Mouse (Mus musculus) intestine, embryonic 16.5 days (tissue): ENCODE measurements around the gene Dnajc2. TPM values are rescaled to one million over a fixed set of nuclear protein-coding genes. Genes with fewer than 3 reads are reported as not detected.
A peak's percentile ranks its signal among the peaks of the same experiment; 100 is the strongest.

ENCODE experiments used
- ATAC-seq: fragments of 200-750 bp; cut with Nextera tagmentation; 2 replicates; pipeline ENCODE4 v1.8.0; 2017; ENCODE audit warnings: moderate TSS enrichment, moderate library complexity
- H3K27ac ChIP-seq: fragments of 300-500 bp; sonication (generic); 2 replicates; pipeline ENCODE4 v1.5.1; 2014; ENCODE audit warnings: mild to moderate bottlenecking, low read length
- H3K27me3 ChIP-seq: fragments of 300-500 bp; sonication (generic); replicated peaks from 2 replicates; pipeline ENCODE4 v1.6.1; 2014; ENCODE audit warnings: low read length, control low read depth, mixed read lengths; ENCODE audit not compliant: control insufficient read depth, insufficient read depth
- H3K36me3 ChIP-seq: fragments of 300-500 bp; sonication (generic); 2 replicates; pipeline ENCODE4 v1.6.1; 2014; ENCODE audit warnings: low read length, control low read depth; ENCODE audit not compliant: control insufficient read depth, insufficient read depth
- H3K4me1 ChIP-seq: fragments of 300-500 bp; sonication (generic); 2 replicates; pipeline ENCODE4 v1.6.1; 2014; ENCODE audit warnings: low read length, control low read depth, mixed read lengths; ENCODE audit not compliant: control insufficient read depth, insufficient read depth
- H3K4me2 ChIP-seq: fragments of 300-500 bp; sonication (generic); 2 replicates; pipeline ENCODE4 v1.6.1; 2014; ENCODE audit warnings: low read depth, low read length, control low read depth
- H3K4me3 ChIP-seq: fragments of 300-500 bp; sonication (generic); 2 replicates; pipeline ENCODE4 v1.5.1; 2014; ENCODE audit warnings: mild to moderate bottlenecking, low read length
- H3K9ac ChIP-seq: fragments of 300-500 bp; sonication (generic); 2 replicates; pipeline ENCODE4 v1.6.1; 2014; ENCODE audit warnings: low read depth, low read length
- H3K9me3 ChIP-seq: fragments of 300-500 bp; sonication (generic); 2 replicates; pipeline ENCODE4 v1.6.1; 2016; ENCODE audit warnings: low read length, control low read depth; ENCODE audit not compliant: control insufficient read depth
- WGBS: fragments of 180-500 bp; shearing (Covaris S2); extraction: QIAGEN DNeasy Blood & Tissue Kit; methylation state at CpG from one replicate; pipeline ENCODE4 v1.1.7; 2014; 5-methylcytosine and 5-hydroxymethylcytosine counted together
- polyA plus RNA-seq: library from polyadenylated mRNA; unstranded; fragments of >200 nt; fragmentation: Nextera tagmentation; extraction: Ambion mirVana; gene quantifications from 2 replicates; pipeline ENCODE4 v1.2.1, GENCODE M21; 2015

Dnajc2 gene
- polyA plus RNA-seq, 1 experiment from 2014 or later, result 63.2 TPM

GRCm38 (mm10) chr5:21768506-21768905 lies 16.5 kb downstream of the Dnajc2 start:
- Histone ChIP-seq H3K4me3 (no peak overlapping the region), H3K27ac (no peak overlapping the region), H3K27me3 (no peaks in the 10 kb centered on the region), H3K4me2 (no peak overlapping the region), H3K36me3 (peaks cover 9% of the 10 kb centered on the region), H3K9me3 (no peaks in the 10 kb centered on the region), H3K9ac (no peak overlapping the region), H3K4me1 (no peaks in the 10 kb centered on the region)
- ATAC-seq, result no peak
- WGBS, result 85% methylated on average over 4 of the region's 4 CpGs

GRCm38 (mm10) chr5:21745966-21746365 lies 39.1 kb downstream of the Dnajc2 start:
- Histone ChIP-seq H3K9ac (no peak overlapping the region), H3K27me3 (no peaks in the 10 kb centered on the region), H3K4me2 (no peak overlapping the region), H3K4me1 (no peaks in the 10 kb centered on the region), H3K27ac (no peak overlapping the region), H3K4me3 (no peak overlapping the region), H3K9me3 (no peaks in the 10 kb centered on the region), H3K36me3 (peaks cover 30% of the 10 kb centered on the region)
- 93% methylated on average over 7 of the region's 8 CpGs for WGBS
- ATAC-seq, result no peak

- no peak overlapping the region for H3K4me3 ChIP-seq
- no peak overlapping the region for H3K4me2 ChIP-seq
- ATAC-seq, result no peak
- H3K9me3 ChIP-seq, result no peaks in the 10 kb centered on the region
- H3K36me3 ChIP-seq, result peaks cover 33% of the 10 kb centered on the region
- H3K9ac ChIP-seq, result no peak overlapping the region
- no peaks in the 10 kb centered on the region for H3K4me1 ChIP-seq
- no peak overlapping the region for H3K27ac ChIP-seq
- H3K27me3 ChIP-seq, result no peaks in the 10 kb centered on the region
Measured at GRCm38 (mm10) chr5:21744651-21745050, 40.4 kb downstream of the Dnajc2 start.

GRCm38 (mm10) chr5:21743606-21744005 lies 41.4 kb downstream of the Dnajc2 start:
- Histone ChIP-seq H3K4me2 (no peak overlapping the region), H3K9ac (no peak overlapping the region), H3K27ac (no peak overlapping the region), H3K27me3 (no peaks in the 10 kb centered on the region), H3K4me3 (no peak overlapping the region), H3K9me3 (no peaks in the 10 kb centered on the region), H3K4me1 (no peaks in the 10 kb centered on the region), H3K36me3 (peaks cover 29% of the 10 kb centered on the region)
- ATAC-seq, result no peak
- 94% methylated on average over 10 of the region's 10 CpGs for WGBS

DNA sequence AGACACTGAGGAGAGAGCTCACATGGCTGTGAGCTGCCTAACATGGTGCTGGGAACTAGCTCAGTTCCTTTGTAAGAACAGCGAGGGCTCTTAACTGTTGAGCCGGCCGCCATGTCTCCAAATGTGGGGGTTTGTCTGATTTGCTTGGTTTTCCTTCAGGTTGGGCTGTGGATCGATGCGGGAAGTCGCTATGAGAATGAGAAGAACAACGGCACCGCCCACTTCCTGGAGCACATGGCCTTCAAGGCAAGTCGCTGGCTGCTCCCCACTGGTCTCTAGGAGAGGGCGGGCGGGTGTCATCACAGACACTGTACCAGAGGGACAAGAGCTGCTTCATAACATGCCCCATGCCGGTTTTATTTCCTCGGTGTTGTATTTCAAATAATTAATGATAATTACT lies 45.2 kb downstream of the Dnajc2 start:
- ATAC-seq, result no peak
- Histone ChIP-seq H3K9ac (no peak overlapping the region), H3K27me3 (no peaks in the 10 kb centered on the region), H3K36me3 (peaks cover 21% of the 10 kb centered on the region; the same call in 1 of the 2 replicates), H3K27ac (no peak overlapping the region), H3K9me3 (no peaks in the 10 kb centered on the region), H3K4me1 (peaks cover 9% of the 10 kb centered on the region), H3K4me3 (no peak overlapping the region), H3K4me2 (no peak overlapping the region)
- WGBS, result 89% methylated on average over 13 of the region's 13 CpGs

DNA sequence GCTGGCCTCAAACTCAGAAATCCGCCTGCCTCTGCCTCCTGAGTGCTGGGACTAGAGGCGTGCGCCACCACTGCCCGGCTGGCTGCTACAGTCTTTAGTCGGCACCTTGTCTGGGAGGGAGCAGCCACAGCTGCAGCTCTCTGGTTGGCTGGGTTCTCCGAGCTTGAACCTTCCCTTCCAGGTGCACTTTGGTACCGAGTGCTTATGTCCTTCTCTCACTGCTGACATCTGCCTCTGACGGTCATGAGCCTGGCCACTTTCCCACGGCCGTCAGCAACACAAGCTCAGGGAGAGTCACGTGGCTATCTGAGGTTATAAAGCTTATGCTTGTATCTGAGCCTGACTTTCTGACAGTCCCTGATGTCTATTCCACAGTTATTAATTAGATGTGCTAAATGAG lies 45.9 kb downstream of the Dnajc2 start:
- no peak overlapping the region for H3K4me2 ChIP-seq
- WGBS, result 89% methylated on average over 11 of the region's 11 CpGs
- H3K27ac ChIP-seq, result no peak overlapping the region
- H3K4me3 ChIP-seq, result no peak overlapping the region
- H3K4me1 ChIP-seq, result peaks cover 9% of the 10 kb centered on the region
- H3K36me3 ChIP-seq, result peaks cover 21% of the 10 kb centered on the region; the same call in 1 of the 2 replicates
- 0 out of 2 replicates have a peak, but pooled peaks have one; percentile 8 for ATAC-seq
- H3K27me3 ChIP-seq, result no peaks in the 10 kb centered on the region
- no peaks in the 10 kb centered on the region for H3K9me3 ChIP-seq
- H3K9ac ChIP-seq, result no peak overlapping the region

- WGBS, result 22% methylated on average over 10 of the region's 10 CpGs
- ATAC-seq, result peak; percentile 39; the same call in 1 of the 2 replicates
- H3K27ac ChIP-seq, result no peak overlapping the region
Measured at GRCm38 (mm10) chr5:21737620-21738019, 47.4 kb downstream of the Dnajc2 start.

GRCm38 (mm10) chr5:21736956-21737585 lies 48.0 kb downstream of the Dnajc2 start, which contains the start of gene Pmpcb:
Gene Pmpcb, plus strand, starts transcription at chr5:21737141.
- Histone ChIP-seq H3K36me3 (peaks cover 17% of the 10 kb centered on the region; the same call in 1 of the 2 replicates), H3K27ac (peak within 1 kb of the TSS; percentile 67), H3K4me2 (peak within 1 kb of the TSS; percentile 91), H3K4me1 (peaks cover 14% of the 10 kb centered on the region), H3K9me3 (no peaks in the 10 kb centered on the region), H3K9ac (peak within 1 kb of the TSS; percentile 92), H3K4me3 (peak within 1 kb of the TSS; percentile 91), H3K27me3 (no peaks in the 10 kb centered on the region)
- WGBS, result under 1% methylated on average over 42 of the region's 42 CpGs
- ATAC-seq, result peak; percentile 90

More at GRCm38 (mm10) chr5:21737620-21738019, 47.4 kb downstream of the Dnajc2 start:
- no peaks in the 10 kb centered on the region for H3K27me3 ChIP-seq
- H3K36me3 ChIP-seq, result peaks cover 17% of the 10 kb centered on the region; the same call in 1 of the 2 replicates
- no peaks in the 10 kb centered on the region for H3K9me3 ChIP-seq
- H3K4me2 ChIP-seq, result peak overlapping the region; percentile 91
- H3K4me3 ChIP-seq, result peak overlapping the region; percentile 91
- peaks cover 14% of the 10 kb centered on the region for H3K4me1 ChIP-seq
- peak overlapping the region; percentile 92 for H3K9ac ChIP-seq

DNA sequence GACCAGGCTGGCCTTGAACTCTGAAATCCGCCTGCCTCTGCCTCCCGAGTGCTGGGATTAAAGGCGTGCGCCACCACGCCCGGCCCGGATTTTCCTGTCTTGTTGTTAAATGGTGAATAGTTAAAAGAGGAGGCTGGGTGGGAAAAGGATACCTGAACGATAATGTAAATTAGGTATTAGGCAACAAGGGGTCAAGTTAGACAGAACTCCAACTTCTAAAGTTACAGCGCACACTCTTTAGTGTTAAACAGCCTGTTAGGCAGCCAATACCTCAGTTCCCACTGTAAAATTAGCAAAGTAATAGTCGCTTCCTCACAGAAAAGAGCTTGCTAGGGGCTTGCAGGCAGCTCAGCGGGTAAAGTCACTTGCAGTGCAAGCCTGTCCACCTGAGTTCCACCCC lies 49.0 kb downstream of the Dnajc2 start:
- 82% methylated on average over 11 of the region's 11 CpGs for WGBS
- Histone ChIP-seq H3K9me3 (no peaks in the 10 kb centered on the region), H3K36me3 (peaks cover 7% of the 10 kb centered on the region; the same call in 1 of the 2 replicates), H3K4me3 (no peak overlapping the region), H3K4me1 (peaks cover 14% of the 10 kb centered on the region), H3K9ac (no peak overlapping the region), H3K4me2 (no peak overlapping the region), H3K27ac (no peak overlapping the region), H3K27me3 (no peaks in the 10 kb centered on the region)
- ATAC-seq, result no peak
